Mouse (Mus musculus) forebrain, postnatal 0 days (tissue): ENCODE measurements around the gene Col12a1. TPM values are rescaled to one million over a fixed set of nuclear protein-coding genes. Genes with fewer than 3 reads are reported as not detected.

Source experiments
- ATAC-seq: fragments of 200-750 bp; cut with Nextera tagmentation; 2 replicates; pipeline ENCODE4 v1.8.0; 2017; ENCODE audit warnings: mild to moderate bottlenecking, moderate library complexity
- DNase-seq: peaks from one replicate; pipeline ENCODE4 v3.0.0-alpha.2; 2015
- H3K27ac ChIP-seq: fragments of 300-500 bp; sonication (generic); 2 replicates; pipeline ENCODE4 v1.5.1; 2014; ENCODE audit warnings: low read depth, mild to moderate bottlenecking, antibody characterized with exemption, low read length, moderate library complexity, mixed read lengths
- H3K27me3 ChIP-seq: fragments of 300-500 bp; sonication (generic); 2 replicates; pipeline ENCODE4 v1.6.1; 2014; ENCODE audit warnings: mild to moderate bottlenecking, low read length, mixed read lengths; ENCODE audit not compliant: insufficient read depth
- H3K36me3 ChIP-seq: fragments of 300-500 bp; sonication (generic); 2 replicates; pipeline ENCODE4 v1.6.1; 2014; ENCODE audit warnings: mild to moderate bottlenecking, moderate library complexity; ENCODE audit not compliant: insufficient read depth
- H3K4me1 ChIP-seq: fragments of 300-500 bp; sonication (generic); 2 replicates; pipeline ENCODE4 v1.6.1; 2014; ENCODE audit warnings: antibody characterized with exemption; ENCODE audit not compliant: insufficient read depth
- H3K4me2 ChIP-seq: fragments of 300-500 bp; sonication (generic); 2 replicates; pipeline ENCODE4 v1.6.1; 2014; ENCODE audit warnings: low read depth, mild to moderate bottlenecking, moderate library complexity
- H3K4me3 ChIP-seq: fragments of 300-500 bp; sonication (generic); 2 replicates; pipeline ENCODE4 v1.5.1; 2014; ENCODE audit warnings: low read depth, low read length, mixed read lengths
- H3K9ac ChIP-seq: fragments of 300-500 bp; sonication (generic); 2 replicates; pipeline ENCODE4 v1.6.1; 2014; ENCODE audit warnings: mild to moderate bottlenecking
- H3K9me3 ChIP-seq: fragments of 300-500 bp; sonication (generic); 2 replicates; pipeline ENCODE4 v1.6.1; 2016; ENCODE audit warnings: low read length
- CTCF ChIP-seq: sonication (generic); IDR thresholded peaks from 2 replicates; pipeline ENCODE4 v1.5.1; 2016; ENCODE audit warnings: antibody characterized with exemption, control low read depth, low read depth
- WGBS: fragments of 180-500 bp; shearing (Covaris S2); extraction: QIAGEN DNeasy Blood & Tissue Kit; methylation state at CpG from one replicate; pipeline ENCODE4 v1.1.7; 2014; 5-methylcytosine and 5-hydroxymethylcytosine counted together
- polyA plus RNA-seq: library from polyadenylated mRNA; unstranded; fragments of >200 nt; fragmentation: Nextera tagmentation; extraction: Ambion mirVana; gene quantifications from 2 replicates; pipeline ENCODE4 v1.2.1, GENCODE M21; 2015
- total RNA-seq: library from RNA; depleted of rRNA; stranded (reverse); fragments of >200 nt; gene quantifications from 2 replicates; pipeline ENCODE4 v1.2.3, GENCODE M21; 2014; rRNA removed

The Col12a1 gene
- total and polyA plus RNA-seq, 2 experiments from 2014 or later, result 7.0 to 29.8 TPM

GRCm38 (mm10) chr9:79586415-79587195, 132.0 kb downstream of the Col12a1 start:
- TF ChIP-seq CTCF, result no peak
- H3K4me1 ChIP-seq, result no peaks in the 10 kb centered on the region
- 77% methylated on average over 4 of the region's 4 CpGs for WGBS

GRCm38 (mm10) chr9:79566838-79567237, 151.8 kb downstream of the Col12a1 start:
- 89% methylated on average over 5 of the region's 5 CpGs for WGBS
- no peak for TF ChIP-seq CTCF
- Histone ChIP-seq H3K27me3 (no peaks in the 10 kb centered on the region), H3K9ac (no peak overlapping the region), H3K9me3 (no peaks in the 10 kb centered on the region), H3K36me3 (no peaks in the 10 kb centered on the region), H3K27ac (no peak overlapping the region), H3K4me2 (no peak overlapping the region), H3K4me1 (no peaks in the 10 kb centered on the region), H3K4me3 (no peak overlapping the region)
- DNase-seq (no peak), ATAC-seq (no peak)

More at GRCm38 (mm10) chr9:79586415-79587195, 132.0 kb downstream of the Col12a1 start:
- H3K4me3 ChIP-seq, result no peak overlapping the region
- no peak overlapping the region for H3K9ac ChIP-seq
- H3K36me3 ChIP-seq, result no peaks in the 10 kb centered on the region
- ATAC-seq, result no peak
- H3K9me3 ChIP-seq, result no peaks in the 10 kb centered on the region
- no peaks in the 10 kb centered on the region for H3K27me3 ChIP-seq
- H3K4me2 ChIP-seq, result no peak overlapping the region
- no peak for DNase-seq
- H3K27ac ChIP-seq, result no peak overlapping the region

- no peaks in the 10 kb centered on the region for H3K9me3 ChIP-seq
- H3K4me1 ChIP-seq, result no peaks in the 10 kb centered on the region
- H3K27me3 ChIP-seq, result no peaks in the 10 kb centered on the region
- no peak for ATAC-seq
- H3K4me3 ChIP-seq, result no peak overlapping the region
- H3K36me3 ChIP-seq, result no peaks in the 10 kb centered on the region
- H3K9ac ChIP-seq, result no peak overlapping the region
- 61% methylated on average over 2 of the region's 2 CpGs for WGBS
- no peak overlapping the region for H3K27ac ChIP-seq
- no peak for TF ChIP-seq CTCF
- H3K4me2 ChIP-seq, result no peak overlapping the region
- DNase-seq, result peak; percentile 7
These were observed 165.3 kb downstream of the Col12a1 start for GRCm38 (mm10) chr9:79553297-79553696.

Other genes with a start within 250 kb of the Col12a1 start
- gene Cox7a2, start 41.0 kb upstream of the Col12a1 start, total RNA-seq, result 435 and 605 TPM in 2 replicates
- 956 and 1,227 TPM in 2 replicates for gene Cox7a2, start 41.0 kb upstream of the Col12a1 start, polyA plus RNA-seq
- 152 and 181 TPM in 2 replicates for gene Tmem30a, start 74.7 kb upstream of the Col12a1 start, total RNA-seq
- gene Tmem30a, start 74.7 kb upstream of the Col12a1 start, polyA plus RNA-seq, result 78.9 and 104 TPM in 2 replicates